Mouse (Mus musculus) adrenal gland, postnatal 4 days (tissue): ENCODE data around the gene S100a5. TPM values are rescaled to one million over a fixed set of nuclear protein-coding genes. Genes with fewer than 3 reads are reported as not detected.

Experiments used
- DNase-seq, 2 experiments: peaks; one replicate each; pipeline ENCODE4 v3.0.0; 2021 to 2022; ENCODE audit warnings: low spot score in 2 of 2, mixed read lengths in 2 of 2
- total RNA-seq, 2 experiments: library from RNA; stranded (reverse); gene quantifications; 2 replicates each; pipeline ENCODE4 v1.2.3; 2021

S100a5 gene
- total RNA-seq, 2 experiments from 2014 or later, result not detected

DNA sequence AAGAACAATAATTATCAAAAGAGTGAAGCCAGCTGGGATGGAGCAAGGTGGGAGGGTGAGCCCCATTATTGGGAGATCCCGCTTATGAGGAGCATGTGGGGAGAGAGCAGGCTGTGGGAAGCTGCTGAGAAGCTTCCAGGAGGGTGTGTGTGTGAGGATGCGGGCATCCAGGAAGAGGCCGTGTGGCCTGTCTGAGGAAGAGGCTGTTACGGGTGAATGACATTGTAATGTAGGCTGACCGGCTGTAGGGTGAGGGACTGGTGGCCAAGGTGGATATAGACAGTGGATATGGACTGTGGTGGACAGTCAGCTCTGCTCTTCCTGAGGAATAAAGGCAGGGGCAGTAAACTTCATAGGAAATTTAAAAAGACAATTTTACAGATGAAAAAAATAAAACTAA is 17.2 kb downstream of the S100a5 start:
- DNase-seq, result no peak

DNA sequence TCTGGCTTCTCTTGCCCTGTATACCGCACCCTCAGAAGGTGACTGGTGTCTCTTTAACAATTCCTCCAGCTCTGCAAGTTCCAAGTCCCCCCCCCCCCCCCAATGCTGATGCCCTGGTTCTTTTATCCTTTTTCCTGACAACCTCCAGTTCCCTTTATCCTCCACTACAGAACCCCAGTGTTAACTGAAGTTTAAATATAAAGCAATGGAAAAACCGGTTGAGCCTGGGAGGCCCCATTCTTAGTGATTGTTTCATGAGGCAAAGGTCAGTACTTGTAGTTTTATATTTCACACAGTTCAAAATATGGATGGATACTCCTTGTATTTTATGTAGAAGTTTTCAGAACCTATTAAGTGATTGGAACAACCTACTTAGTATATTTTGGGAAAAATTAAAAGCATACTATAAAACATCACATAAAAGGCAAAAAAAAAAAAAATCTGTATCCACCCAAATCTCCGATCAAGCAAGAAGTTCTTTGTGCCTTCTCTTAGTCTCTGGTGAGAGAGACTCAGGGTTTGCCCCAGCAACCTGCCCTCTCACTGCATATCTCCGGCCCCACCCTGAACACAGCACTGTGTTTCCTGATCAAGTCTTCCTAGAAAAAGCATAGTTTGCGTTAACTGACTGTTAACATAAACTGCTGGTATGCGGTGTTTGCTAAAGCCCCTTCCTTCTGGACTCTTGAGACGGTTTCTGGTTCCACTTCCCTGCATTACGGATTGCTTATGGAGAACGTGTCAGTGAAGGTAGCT is 18.1 kb downstream of the S100a5 start:
- DNase-seq, result no peak

DNA sequence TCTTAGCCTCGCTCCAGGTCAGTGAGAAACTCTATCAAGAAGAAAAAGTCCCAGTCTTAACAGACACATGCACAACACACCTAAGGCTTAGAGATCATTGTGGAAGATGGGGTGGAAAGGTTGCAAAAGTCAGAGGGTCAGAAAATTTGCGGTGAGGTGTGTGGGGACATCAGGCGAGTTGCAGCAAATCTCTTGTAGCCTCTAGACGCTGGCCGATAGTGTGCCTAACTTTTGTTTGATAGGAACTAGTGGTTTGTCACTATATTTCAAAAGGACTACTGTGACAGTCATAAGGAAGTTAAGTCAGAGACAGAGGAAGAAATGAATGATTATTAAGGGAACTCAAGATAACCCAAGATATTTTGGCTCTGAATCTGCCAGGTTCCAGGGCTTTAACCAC is 19.0 kb downstream of the S100a5 start:
- no peak for DNase-seq

DNA sequence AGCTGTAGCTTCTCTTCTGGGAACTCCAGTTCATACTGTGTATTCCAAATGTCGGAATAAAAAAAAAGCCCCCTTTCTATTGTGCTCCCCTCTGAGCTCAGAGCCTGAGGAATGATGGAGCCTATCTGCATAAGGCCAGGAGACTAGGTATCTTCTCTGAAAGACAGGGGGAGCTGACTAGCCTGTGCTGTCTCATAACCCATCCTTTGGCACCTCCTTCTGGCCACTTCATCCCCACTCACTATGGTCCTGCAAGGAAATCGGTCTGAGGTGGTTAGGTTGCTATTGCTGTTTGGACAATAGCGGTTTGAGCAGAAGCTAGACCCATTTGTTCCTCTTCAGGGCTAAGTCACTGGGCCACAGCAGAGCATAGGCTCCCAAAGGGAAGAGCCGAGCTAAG is 19.5 kb downstream of the S100a5 start:
- no peak for DNase-seq

DNA sequence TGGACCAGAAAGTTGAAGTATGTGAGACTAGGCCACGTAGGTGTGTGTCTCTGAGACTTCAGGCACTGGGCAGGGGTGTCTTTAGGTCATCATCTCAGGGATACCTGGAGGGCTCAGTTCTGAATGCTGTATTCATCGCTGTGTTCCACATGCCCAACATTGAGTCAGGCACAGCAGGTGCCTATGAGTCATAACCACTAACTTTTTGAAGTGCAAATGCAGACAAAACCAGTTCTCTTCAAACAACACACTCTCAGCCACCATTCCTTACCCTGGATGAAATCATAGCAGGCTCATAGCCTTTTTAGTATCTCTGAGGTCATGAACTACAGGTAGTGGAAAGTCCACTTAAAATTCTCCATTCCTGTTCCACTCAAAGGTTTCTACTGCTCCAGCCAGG is 21.0 kb downstream of the S100a5 start:
- DNase-seq, result no peak

DNA sequence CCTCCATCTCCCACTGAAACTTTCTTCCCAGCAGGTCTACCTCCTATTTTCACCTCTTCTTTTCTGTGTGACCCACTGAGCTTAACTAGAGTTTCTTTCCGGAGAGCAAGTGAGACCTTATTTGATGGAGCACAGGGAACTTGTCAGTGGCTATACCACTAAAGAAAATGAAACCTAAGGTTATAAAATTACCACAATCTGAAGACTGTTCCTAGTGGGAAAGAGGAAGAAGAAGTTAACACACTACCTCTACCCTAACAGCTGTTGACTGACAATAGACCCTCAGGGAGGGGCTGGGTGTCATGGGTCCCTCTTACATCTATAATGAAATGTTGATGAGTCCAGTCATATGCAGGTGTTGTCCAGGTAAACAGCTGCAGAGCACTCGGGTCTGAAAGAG is 23.7 kb downstream of the S100a5 start:
- DNase-seq, result no peak

DNA sequence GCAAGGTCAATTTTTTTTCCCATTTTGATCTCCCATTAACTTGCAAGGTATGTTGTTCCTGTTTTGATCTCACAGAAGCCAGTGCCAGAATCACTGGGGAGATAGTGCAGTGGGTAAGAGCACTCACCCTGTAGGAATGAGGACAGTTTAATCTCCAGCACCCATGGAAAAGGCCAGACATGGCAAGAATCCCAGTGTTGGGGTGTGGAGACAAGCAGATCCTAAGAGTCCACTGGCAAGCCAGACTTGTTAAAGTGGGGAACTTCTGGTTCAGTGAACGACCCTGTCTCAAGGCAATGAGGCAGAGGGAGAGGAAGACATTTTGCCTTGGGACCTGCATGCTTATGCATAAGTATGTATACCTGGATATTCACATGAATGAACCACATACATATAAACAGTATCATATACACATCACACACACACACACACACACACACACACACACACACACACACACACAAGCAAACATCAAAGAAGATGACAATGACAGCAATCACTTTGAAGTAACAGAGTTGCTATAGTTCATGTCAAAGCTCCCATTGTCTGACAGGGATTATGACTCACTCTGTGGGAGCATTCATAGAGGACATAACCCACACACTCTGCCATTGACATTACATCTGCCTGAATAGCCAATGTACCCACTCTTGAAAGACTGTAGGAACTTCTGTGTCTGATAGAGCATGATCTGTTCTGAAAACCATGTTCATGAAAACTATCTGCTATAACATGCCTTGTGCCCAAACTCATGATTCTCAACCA is 30.4 kb downstream of the S100a5 start:
- no peak for DNase-seq

DNA sequence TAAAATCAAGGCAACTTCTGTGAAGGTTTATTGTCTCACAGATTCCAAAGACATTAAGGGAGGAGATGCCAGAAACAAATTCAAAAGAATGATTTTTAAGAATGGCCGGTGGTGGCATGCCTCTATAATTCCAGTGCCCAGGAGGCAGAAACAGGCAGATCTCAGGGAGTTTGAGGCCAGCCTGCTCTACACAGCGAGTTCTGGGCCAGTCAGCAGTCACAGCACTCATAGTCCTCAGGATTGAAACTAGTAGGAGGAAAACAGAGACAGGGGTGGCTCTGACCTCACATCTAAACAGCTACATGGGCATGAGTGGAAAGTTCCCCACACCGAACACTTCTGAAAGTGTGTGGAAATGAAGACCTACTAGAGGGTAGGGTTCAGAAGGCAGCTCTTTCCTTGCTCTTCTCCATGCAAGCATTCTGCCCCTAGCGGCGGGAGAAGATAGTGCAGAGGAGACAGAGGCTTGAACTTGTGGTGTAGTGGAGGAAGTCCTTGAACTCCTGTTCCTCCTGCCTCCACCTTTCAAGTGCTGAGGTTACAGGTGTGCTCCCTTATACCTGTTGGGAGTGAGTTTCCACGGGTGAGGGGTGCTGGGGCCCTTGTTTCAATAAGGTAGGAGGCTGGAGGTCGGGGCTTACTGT is 31.3 kb downstream of the S100a5 start:
- DNase-seq, result no peak

DNA sequence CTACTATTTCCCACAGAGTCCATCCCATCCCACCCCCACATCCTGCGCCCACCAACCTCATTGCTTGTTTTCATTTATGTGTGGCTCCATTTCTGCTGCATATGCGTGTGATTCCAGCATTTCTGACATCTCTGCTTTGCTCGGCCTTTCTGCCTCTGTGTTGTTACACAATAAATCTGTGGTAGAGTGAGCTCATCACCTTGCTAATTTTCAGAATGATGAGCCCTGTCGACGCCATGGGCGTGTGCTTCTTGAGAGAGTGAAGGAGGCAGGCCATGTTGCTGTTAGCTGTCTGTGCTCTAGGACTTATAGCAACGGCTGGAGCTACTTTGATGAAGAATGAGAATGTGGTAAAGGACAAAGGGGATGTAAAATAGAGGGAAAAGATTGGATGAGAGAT is 32.7 kb downstream of the S100a5 start:
- no peak for DNase-seq

DNA sequence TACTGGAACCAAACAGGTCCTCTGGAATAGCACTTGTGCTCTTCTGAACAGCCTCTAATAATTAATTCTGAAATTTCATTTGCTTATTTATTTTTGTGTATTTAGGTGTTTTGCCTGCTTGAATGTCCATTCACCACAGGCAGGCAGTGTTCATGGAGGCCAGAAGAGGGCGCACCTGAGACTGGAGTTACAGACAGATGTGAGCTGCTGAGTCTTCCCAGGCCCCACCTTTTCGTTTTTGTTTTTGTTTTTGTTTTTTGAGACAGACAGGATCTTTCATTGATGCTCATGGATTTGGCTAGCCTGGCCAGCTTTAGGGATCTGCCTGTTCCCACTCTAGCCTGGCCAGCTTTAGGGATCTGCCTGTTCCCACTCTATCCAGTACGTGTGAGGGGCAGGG is 35.9 kb downstream of the S100a5 start:
- peak in 1 of 2 experiments; percentile 29 for DNase-seq

DNA sequence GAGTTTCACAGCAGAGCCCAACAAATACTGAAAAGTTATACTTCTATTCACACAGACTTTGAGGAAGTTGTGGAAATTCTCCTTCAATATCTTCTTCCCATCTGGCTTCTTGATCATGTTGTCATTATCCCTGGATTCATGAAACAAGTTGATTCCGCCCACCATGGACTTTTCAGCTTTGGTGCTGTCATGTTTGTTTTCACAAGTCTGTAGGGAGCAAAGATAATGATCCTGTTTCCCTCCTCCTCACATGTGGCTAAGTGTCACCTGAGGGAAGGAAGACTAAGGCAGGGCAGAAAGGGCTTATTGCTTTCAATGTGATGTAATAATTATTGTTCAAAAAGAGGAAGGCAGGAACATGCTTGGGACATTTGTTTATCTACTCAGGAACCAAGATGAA is 39.0 kb downstream of the S100a5 start:
- DNase-seq, result no peak

DNA sequence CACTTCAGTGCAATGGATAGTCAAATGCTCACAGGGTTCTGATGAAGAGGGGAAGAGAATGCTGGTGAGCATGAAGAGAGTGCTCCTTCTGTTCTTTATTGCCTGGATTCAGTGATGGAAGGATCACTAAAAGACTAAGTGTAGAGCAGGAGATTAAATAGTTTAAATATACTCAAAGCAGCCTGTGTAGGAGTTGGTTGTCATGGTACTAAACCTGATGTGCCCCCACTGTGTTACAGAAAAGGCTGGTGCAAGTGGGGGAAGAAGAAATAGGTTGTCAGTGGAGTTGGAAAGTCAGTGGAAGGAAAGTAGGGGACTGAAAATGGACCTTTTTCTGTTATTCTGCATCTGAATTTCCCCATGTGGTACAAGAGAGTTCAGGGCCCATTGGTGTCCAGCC is 40.7 kb downstream of the S100a5 start:
- no peak for DNase-seq

DNA sequence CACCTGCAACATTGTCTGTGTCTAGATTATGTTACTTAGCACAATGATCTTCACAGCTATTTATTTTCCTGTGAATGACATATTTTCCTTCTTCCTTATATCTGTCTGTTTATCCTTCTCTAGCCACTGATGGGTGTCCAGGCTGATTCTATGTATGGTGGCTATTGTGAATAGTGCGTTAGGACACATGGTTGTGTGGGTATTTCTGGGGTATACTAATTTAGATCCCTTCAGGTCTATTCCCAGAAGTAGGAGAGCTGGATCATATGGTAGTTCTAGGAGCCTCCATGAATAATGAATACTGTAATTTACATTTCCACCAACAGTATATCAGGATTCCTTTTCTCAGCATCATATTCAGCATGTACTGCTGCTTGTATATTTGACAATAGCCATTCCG is 41.5 kb downstream of the S100a5 start:
- no peak for DNase-seq

DNA sequence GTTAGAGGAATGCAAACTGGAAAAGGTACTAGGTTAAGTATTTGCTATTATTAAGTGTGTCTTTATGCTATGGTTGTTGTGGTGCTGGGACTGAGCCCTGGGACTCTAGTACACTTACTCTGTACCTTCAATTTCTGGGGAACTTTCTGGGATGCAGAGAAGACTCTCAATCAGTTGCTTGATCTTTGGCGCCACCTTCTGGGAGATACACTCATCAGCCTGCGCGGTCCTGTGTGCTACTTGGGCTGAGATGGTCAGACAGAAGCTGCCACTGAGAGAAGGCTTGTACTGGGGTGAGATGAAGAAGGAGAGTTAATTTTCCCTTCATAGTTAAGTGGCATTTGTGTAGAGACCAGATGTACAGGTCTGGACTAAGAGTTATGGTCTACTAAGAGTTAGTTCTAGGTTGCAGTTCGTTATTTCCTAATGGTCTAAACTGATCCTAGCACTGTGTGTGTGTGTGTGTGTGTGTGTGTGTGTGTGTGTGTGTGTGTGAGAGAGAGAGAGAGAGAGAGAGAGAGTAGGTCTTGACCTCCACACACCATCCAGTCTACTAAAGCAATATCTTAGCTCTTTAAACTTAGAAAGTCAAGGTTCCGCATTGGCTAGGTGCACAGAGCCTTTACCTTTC is 44.7 kb downstream of the S100a5 start:
- DNase-seq, result peak in 1 of 2 experiments; percentile 16

DNA sequence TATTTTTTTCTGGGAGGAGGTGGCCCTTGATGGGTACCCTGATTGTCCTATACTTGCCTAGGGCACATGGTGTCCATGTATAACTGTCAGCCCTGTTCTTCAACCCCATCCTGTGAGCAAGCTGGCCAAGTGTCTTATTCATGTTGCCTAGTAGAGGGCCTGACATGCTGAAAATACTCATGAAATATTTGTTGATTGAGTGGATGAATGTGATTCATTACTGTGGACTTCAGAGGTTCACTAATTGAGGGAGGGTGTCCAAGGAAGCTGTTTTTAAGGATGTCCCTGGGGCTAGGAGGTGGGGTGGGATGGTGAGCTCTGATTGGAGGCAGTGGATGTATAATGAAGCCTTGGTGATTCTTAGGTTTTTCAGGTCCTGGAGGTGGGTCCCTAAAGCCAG is 45.4 kb downstream of the S100a5 start, which contains the start of gene S100a7a:
Gene S100a7a (plus strand): TSS at position 301 of the 400 bp plus-strand sequence.
- no peak for DNase-seq

DNA sequence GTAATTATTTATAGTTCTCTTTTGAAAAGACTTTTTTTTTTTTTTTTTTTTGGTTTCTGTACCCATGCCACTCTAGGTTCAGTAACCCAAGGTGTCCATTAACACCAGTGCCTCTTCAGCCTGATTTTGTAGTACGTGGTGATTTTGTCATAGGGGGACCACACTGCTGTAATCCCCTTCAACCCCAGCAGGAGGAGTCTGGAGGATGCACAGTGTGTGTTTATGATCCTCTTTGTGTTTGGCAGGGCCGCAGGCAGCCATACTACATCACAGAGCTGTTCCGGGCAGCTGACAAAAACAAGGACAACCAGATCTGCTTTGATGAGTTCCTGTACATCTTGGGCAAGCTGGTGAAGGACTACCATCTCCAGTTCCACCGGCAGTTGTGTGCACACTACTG is 49.1 kb downstream of the S100a5 start:
- no peak for DNase-seq

DNA sequence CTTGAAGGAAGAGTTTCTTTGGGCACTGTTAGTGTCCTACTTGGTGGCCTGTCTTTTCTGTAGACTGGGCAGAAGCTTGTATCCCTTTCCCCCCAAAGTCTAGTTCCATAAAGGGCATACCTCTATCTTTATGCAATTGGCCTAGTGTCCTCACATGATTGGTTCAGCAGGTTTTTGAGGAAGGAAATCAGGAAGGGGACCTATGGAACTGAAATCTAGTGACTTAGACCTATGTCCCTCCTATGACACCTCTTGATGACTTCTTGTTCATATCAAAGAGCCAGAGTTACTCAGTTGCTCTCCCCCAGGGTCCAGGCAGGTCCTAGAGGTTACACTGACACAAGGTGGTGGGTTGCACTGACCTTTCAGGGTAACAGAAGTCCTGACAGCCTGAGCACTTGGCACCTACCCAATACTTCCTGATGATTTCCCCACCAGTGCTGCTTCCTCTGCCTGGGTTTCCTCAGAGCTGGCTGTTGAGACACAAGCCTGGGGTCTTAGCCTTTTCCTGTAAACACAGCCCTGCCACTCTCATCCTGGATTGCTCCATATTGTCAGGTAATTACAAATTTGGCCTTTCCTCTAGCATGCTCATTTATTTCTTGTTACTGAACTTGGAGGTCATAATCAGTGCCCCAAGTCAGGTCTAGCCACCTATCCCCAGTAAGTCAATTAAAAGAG is 51.2 kb downstream of the S100a5 start:
- no peak for DNase-seq
